Mouse (Mus musculus) adipocyte (in vitro differentiated cells): Measurements from ENCODE around the gene Tfdp1.

Source experiments
- DNase-seq: peaks from one replicate; pipeline ENCODE4 v3.0.0-alpha.2; 2016; ENCODE audit warnings: low spot score

Tfdp1 gene

GRCm38 (mm10) chr8:13353155-13353833 is 14.7 kb downstream of the Tfdp1 start:
- no peak for DNase-seq

GRCm38 (mm10) chr8:13353883-13354282 is 15.3 kb downstream of the Tfdp1 start:
- DNase-seq, result no peak

DNA sequence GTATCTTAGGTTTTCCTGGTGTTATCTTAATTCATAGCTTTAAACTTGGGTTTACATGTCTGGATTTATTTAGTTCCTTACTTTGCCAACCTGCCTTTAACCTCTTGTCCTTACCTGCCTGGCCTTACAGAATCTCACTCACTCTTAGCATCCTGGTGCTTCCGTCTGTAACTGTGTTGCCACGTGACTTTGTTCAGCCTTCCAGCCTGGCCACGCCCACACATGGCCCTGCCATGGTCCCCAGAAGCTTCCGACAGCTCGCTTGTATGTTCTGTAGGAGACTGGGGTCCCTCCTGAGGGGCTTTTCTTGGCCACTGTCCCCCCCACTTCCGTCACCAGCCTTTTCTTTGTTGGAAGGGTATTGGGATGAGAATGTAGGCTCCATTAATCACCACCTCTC is 17.7 kb downstream of the Tfdp1 start:
- no peak for DNase-seq

GRCm38 (mm10) chr8:13356681-13357080 is 18.1 kb downstream of the Tfdp1 start:
- DNase-seq, result no peak

- no peak for DNase-seq
Observed at GRCm38 (mm10) chr8:13360213-13360612, 21.7 kb downstream of the Tfdp1 start.

GRCm38 (mm10) chr8:13361865-13362264 is 23.3 kb downstream of the Tfdp1 start:
- no peak for DNase-seq

DNA sequence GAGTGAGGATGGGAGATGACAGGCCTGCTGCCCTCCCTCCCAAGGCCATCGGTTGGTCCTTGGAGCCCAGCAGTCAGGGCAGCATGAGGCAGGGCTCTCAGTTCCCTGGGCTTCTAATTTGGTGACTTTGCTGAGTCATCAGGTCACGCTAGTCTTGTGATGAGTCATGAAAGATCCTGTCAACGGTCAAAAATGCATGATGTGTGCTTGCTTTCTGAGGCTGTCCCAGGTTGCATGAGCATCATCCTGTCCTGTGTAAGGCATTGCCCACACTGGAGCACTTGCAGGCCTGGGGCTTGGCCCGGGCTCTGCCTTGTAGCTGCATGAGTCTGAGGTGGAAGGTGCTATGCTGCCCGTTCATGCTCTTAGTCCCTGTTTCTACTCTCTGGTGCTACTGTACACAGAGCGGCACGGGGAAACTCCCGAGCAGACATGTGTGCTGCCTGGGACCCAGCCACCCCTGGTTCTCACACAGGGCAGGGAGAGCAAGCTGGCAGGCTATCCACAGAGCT is 34.7 kb downstream of the Tfdp1 start:
- DNase-seq, result no peak

GRCm38 (mm10) chr8:13381630-13382029 is 43.1 kb downstream of the Tfdp1 start:
- DNase-seq, result no peak

DNA sequence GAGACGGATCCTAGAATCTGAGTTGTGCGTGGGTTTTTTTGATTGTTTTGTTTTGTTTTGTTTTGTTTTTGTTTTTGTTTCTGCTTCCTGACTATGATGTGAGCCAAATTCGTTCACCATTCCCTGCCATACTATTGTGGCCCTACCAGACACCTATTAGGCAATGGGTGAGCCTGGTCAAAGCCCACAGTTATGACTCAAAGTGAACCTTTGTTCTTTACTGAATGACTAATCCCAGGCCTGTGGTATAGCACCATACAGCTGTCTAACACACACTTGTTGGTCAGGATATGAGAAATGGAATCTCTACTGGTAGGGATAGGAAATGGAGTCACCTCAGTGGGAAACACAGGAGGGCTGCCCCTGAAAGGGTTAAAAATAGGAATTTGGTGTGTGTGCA is 44.0 kb downstream of the Tfdp1 start:
- DNase-seq, result no peak

DNA sequence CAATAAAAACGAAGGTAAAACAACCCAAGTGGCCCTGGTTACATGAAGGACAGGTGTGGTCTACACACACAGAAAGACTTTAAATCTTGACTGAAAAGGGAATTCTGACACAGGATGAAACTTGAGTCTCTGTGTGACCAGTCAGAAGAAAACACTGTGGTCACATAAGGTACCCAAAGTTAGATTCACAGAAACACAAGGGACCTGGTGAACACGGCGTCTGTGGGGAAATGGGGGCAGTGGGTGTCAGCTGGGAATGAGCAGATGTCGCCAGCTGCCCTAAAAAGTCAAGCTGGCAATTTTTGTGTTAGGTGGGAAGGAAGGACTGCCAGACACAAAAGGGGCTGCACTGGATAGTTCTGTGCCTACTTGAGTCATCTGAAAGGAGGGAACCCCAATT is 44.4 kb downstream of the Tfdp1 start:
- no peak for DNase-seq

DNA sequence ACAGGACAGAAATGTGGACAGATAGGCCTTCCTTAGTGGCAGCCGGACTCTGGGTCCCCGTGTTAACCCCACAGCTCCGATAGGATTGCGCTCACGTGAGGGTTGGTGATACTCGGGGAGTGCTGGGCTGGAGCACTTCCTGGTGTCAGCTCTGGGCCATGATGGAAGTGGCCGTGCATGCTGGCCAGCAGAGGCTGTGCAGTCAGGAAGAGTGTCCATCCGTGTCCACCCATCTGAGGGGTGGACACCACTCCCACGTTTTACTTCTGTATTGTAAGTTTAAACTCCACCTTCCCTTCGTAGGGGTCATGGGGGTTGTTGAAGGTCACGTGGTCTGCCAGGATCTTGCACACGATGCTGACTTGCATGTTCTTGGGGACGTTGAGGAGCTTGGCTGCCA is 47.8 kb downstream of the Tfdp1 start:
- no peak for DNase-seq

DNA sequence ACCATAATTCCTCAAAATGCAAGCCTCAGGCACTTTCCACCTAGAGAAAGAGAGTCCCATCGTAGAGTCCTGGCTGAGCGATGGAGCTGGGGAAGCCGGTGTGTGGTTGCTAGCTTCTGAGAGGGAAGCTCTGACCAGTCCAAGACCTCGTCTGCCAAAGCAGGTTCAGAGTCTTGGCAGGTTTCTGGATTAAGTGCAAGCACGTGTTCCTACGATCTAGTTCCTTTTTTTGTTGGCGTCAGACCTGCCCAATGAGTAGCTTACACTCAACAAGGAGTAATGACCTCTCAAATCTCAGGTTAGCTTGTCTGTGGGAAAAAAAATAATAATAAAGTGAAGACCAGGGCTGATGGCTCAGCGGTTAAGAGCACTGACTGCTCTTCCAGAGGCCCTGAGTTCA is 49.2 kb downstream of the Tfdp1 start:
- DNase-seq, result no peak

GRCm38 (mm10) chr8:13388744-13389143 is 50.2 kb downstream of the Tfdp1 start:
- DNase-seq, result no peak

- DNase-seq, result no peak
Observed at GRCm38 (mm10) chr8:13393869-13394268, 55.3 kb downstream of the Tfdp1 start.

DNA sequence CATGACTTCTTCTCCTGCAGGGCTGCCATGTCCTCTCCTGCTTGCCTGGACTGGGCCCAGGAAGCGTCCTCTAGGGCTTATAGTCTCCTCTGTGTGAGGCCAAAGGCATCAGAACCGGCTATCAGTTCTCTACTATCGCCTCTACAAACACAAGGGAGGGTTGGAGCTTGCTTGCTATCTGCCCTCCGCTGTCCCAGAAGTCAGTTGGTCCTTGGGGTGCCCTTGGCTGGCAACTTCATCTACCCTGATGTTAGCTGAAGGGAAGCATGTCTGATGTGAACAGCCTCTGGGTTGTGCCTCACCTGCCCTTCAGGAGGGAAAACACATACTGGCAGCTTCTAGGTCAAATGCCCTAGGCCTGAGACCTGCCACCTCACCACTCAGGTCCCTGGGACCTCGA is 58.2 kb downstream of the Tfdp1 start, which contains the start of gene Atp4b:
Gene Atp4b (minus strand): TSS at position 101 of the 400 bp plus-strand sequence.
- DNase-seq, result no peak

- DNase-seq, result no peak
Observed at GRCm38 (mm10) chr8:13403517-13403916, 65.0 kb downstream of the Tfdp1 start.

GRCm38 (mm10) chr8:13404666-13405131 is 66.1 kb downstream of the Tfdp1 start, which contains the start of gene Grk1:
Gene Grk1, plus strand, starts transcription at chr8:13405081.
- DNase-seq, result no peak

DNA sequence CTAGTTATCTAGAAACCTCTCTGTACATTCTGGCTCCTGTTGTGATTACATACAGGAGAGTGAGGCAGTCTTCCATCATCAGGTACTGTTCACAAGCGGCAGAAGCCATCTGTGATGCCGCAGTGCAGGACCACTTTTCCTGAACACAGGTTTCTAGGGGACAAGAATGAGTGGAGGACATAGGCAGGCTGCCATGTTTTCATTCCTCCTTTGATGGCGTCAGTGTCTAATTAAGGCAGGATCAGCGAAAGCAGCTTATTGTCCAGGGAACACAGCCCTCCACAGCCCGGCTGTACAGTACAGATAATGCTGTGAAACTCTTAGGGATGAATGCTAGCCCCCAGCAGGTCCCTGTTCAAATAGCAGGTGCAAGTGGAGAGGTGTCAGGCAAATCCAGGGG is 67.5 kb downstream of the Tfdp1 start:
- DNase-seq, result no peak

DNA sequence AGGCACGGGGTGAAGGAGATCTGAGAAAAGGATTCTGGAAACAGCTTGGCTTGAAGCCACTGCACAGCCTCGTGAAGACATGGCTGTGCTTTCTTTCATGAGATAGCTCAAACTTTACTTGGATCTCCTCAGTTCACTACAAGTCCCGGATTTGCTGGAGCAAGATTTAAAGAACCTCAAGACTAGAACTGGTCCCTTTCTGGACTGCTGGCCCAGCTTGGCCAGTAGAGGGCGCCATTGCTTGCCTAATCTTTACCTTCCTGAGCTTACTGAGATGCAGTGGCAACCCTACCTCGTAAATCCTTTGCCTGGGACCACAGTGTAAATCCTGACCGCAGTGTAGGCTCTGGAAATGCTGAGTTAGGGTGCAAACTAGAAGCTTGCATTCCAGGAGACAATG is 73.0 kb downstream of the Tfdp1 start:
- peak; percentile 87 for DNase-seq

GRCm38 (mm10) chr8:13412891-13413558 is 74.5 kb downstream of the Tfdp1 start:
- DNase-seq, result peak; percentile 88

DNA sequence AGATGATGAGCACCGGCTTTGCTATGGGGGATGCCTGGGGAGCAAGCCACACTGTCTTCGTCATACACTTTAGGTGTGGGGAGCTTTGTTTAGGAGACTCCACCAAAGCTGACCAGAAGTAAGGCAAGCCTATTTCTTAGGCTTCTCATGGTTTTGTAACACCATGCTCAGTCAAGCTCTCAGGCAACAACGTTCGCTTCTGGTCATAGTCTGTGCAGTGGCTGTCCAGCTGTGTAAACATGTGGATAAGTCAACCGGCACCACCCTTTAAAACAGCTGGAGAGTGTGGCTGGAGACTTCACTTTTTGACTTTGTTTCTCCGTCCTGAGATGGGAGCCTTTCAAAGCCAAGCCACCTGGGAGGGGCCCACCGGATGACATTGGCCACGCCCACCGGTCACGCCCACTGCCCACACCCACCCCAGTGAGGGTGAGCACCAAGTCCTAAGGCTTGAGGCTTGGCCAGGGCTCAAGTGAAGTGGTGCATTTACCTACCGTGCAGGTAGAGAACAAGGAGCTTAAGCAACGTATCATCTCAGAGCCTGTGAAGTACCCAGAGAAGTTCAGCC is 75.4 kb downstream of the Tfdp1 start:
- DNase-seq, result no peak

DNA sequence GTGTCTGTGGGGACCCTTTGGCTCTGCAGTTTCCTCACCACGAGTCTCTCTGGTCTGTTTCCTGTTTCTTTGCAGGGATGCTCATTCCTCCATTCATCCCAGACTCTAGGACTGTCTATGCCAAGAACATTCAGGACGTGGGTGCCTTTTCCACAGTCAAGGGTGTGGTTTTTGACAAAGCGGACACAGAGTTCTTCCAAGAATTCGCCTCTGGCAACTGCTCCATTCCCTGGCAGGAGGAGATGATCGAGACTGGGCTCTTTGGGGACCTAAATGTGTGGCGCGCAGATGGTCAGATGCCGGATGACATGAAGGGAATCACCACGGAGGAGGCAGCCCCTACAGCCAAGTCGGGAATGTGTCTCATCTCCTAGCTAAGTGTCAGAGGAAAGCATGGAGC is 77.3 kb downstream of the Tfdp1 start:
- DNase-seq, result no peak

DNA sequence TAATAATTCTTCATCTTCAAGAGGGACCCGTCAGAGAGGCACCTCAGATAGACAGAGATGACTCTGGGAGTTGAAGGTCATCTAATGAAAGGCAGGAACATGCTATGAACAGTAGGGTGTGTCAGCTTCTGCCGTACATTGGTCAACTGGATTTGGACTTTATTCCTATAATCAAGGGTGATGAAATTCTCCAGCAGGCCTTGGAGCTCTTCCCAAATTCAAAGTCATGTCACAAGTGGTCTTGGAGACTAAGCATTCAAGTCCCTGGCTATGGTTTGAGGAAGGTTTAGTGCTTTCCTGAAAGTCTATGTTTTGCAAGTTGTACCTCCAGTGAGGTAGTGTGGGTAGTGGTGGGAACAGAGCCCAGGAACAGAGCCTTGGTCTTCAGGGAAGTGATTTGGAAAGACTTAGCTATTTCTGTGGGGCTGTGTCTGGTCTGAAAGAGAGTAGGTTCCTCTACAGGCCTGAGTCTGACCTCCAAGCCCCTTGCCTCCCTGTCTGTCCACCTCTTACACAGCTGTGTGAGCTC is 80.6 kb downstream of the Tfdp1 start:
- peak; percentile 55 for DNase-seq
